Mouse (Mus musculus) neural tube, embryonic 13.5 days (tissue): ENCODE measurements around the gene Fam83b. TPM values are rescaled to one million over a fixed set of nuclear protein-coding genes. Genes with fewer than 3 reads are reported as not detected.

Experiments used
- ATAC-seq: fragments of 200-750 bp; cut with Nextera tagmentation; 2 replicates; pipeline ENCODE4 v1.8.0; 2017; ENCODE audit warnings: low read depth, mild to moderate bottlenecking, moderate TSS enrichment, moderate library complexity
- H3K27ac ChIP-seq: fragments of 300-500 bp; sonication (generic); replicated peaks from 2 replicates; pipeline ENCODE4 v1.5.1; 2015; ENCODE audit warnings: moderate library complexity, mild to moderate bottlenecking, inconsistent platforms
- H3K27me3 ChIP-seq: fragments of 300-500 bp; sonication (generic); 2 replicates; pipeline ENCODE4 v1.6.1; 2015; ENCODE audit warnings: mild to moderate bottlenecking, inconsistent platforms
- H3K36me3 ChIP-seq: fragments of 300-500 bp; sonication (generic); 2 replicates; pipeline ENCODE4 v1.6.1; 2015; ENCODE audit warnings: mild to moderate bottlenecking, inconsistent platforms
- H3K4me1 ChIP-seq: fragments of 300-500 bp; sonication (generic); replicated peaks from 2 replicates; pipeline ENCODE4 v1.6.1; 2015; ENCODE audit warnings: inconsistent platforms
- H3K4me2 ChIP-seq: fragments of 300-500 bp; sonication (generic); 2 replicates; pipeline ENCODE4 v1.6.1; 2015; ENCODE audit warnings: inconsistent platforms, mild to moderate bottlenecking, moderate library complexity
- H3K4me3 ChIP-seq: fragments of 300-500 bp; sonication (generic); 2 replicates; pipeline ENCODE4 v1.5.1; 2015; ENCODE audit warnings: mild to moderate bottlenecking, inconsistent platforms
- H3K9ac ChIP-seq: fragments of 300-500 bp; sonication (generic); 2 replicates; pipeline ENCODE4 v1.6.1; 2015; ENCODE audit warnings: moderate library complexity, mild to moderate bottlenecking, inconsistent platforms
- H3K9me3 ChIP-seq: fragments of 300-500 bp; sonication (generic); 2 replicates; pipeline ENCODE4 v1.6.1; 2016; ENCODE audit warnings: inconsistent platforms
- WGBS: fragments of 180-500 bp; shearing (Covaris S2); methylation state at CpG from one replicate; pipeline ENCODE4 v1.1.7; 2015; 5-methylcytosine and 5-hydroxymethylcytosine counted together
- polyA plus RNA-seq: library from polyadenylated mRNA; unstranded; fragments of >200 nt; fragmentation: Nextera tagmentation; extraction: Ambion mirVana; gene quantifications from 2 replicates; pipeline ENCODE4 v1.2.1, GENCODE M21; 2015

Gene Fam83b
- polyA plus RNA-seq, 1 experiment from 2014 or later: 0.06 TPM

GRCm38 (mm10) chr9:76505650-76506049 lies 61.3 kb downstream of the Fam83b start:
- no peaks in the 10 kb centered on the region for H3K9me3 ChIP-seq
- H3K4me3 ChIP-seq: no peak overlapping the region
- no peaks in the 10 kb centered on the region for H3K27me3 ChIP-seq
- no peak overlapping the region for H3K4me2 ChIP-seq
- no peak overlapping the region for H3K27ac ChIP-seq
- H3K4me1 ChIP-seq: no peaks in the 10 kb centered on the region
- H3K9ac ChIP-seq: no peak overlapping the region
- ATAC-seq: no peak
- H3K36me3 ChIP-seq: no peaks in the 10 kb centered on the region

GRCm38 (mm10) chr9:76489737-76490136 lies 77.2 kb downstream of the Fam83b start:
- ATAC-seq: no peak
- no peak overlapping the region for H3K4me2 ChIP-seq
- 91% methylated on average over 3 of the region's 3 CpGs for WGBS

GRCm38 (mm10) chr9:76480088-76480487 lies 86.8 kb downstream of the Fam83b start:
- Histone ChIP-seq H3K36me3 (no peaks in the 10 kb centered on the region), H3K4me3 (no peak overlapping the region), H3K4me2 (no peak overlapping the region), H3K4me1 (no peaks in the 10 kb centered on the region), H3K9me3 (no peaks in the 10 kb centered on the region), H3K9ac (no peak overlapping the region), H3K27ac (no peak overlapping the region), H3K27me3 (no peaks in the 10 kb centered on the region)
- no peak for ATAC-seq
- 80% methylated on average over 3 of the region's 3 CpGs for WGBS

More at GRCm38 (mm10) chr9:76489737-76490136, 77.2 kb downstream of the Fam83b start:
- Histone ChIP-seq H3K27me3 (no peaks in the 10 kb centered on the region), H3K4me1 (no peaks in the 10 kb centered on the region), H3K9me3 (peaks cover 8% of the 10 kb centered on the region; the same call in 1 of the 2 replicates), H3K4me3 (no peak overlapping the region), H3K27ac (no peak overlapping the region), H3K9ac (no peak overlapping the region), H3K36me3 (no peaks in the 10 kb centered on the region)

GRCm38 (mm10) chr9:76469500-76469899 lies 97.4 kb downstream of the Fam83b start:
- WGBS: 86% methylated on average over 4 of the region's 4 CpGs
- ATAC-seq: no peak
- H3K9ac ChIP-seq: no peak overlapping the region
- no peaks in the 10 kb centered on the region for H3K36me3 ChIP-seq
- H3K9me3 ChIP-seq: no peaks in the 10 kb centered on the region
- no peak overlapping the region for H3K4me3 ChIP-seq
- no peaks in the 10 kb centered on the region for H3K4me1 ChIP-seq
- H3K27ac ChIP-seq: no peak overlapping the region
- no peaks in the 10 kb centered on the region for H3K27me3 ChIP-seq
- no peak overlapping the region for H3K4me2 ChIP-seq

- no peaks in the 10 kb centered on the region for H3K36me3 ChIP-seq
These were observed 105.4 kb downstream of the Fam83b start for GRCm38 (mm10) chr9:76461547-76461946.

GRCm38 (mm10) chr9:76455703-76456102 lies 111.2 kb downstream of the Fam83b start:
- Histone ChIP-seq H3K4me1 (no peaks in the 10 kb centered on the region), H3K4me2 (no peak overlapping the region), H3K27me3 (no peaks in the 10 kb centered on the region), H3K36me3 (no peaks in the 10 kb centered on the region), H3K9me3 (no peaks in the 10 kb centered on the region), H3K27ac (no peak overlapping the region), H3K9ac (no peak overlapping the region), H3K4me3 (no peak overlapping the region)
- 88% methylated on average over 3 of the region's 3 CpGs for WGBS
- ATAC-seq: no peak

More at GRCm38 (mm10) chr9:76461547-76461946, 105.4 kb downstream of the Fam83b start:
- Histone ChIP-seq H3K27me3 (no peaks in the 10 kb centered on the region), H3K4me2 (no peak overlapping the region), H3K9ac (no peak overlapping the region), H3K4me1 (no peaks in the 10 kb centered on the region), H3K4me3 (no peak overlapping the region), H3K27ac (no peak overlapping the region), H3K9me3 (no peaks in the 10 kb centered on the region)
- no peak for ATAC-seq

Other genes with a start within 250 kb of the Fam83b start
- gene Hcrtr2, start 243.3 kb downstream of the Fam83b start, polyA plus RNA-seq: 3.2 and 3.4 TPM in 2 replicates